Mouse (Mus musculus) embryonic fibroblast, embryonic 13.5 days (primary cell): Measurements from ENCODE around the gene Zranb1. TPM values are rescaled to one million over a fixed set of nuclear protein-coding genes. Genes with fewer than 3 reads are reported as not detected.
A peak's percentile ranks its signal among the peaks of the same experiment; 100 is the strongest.

Source experiments
- H3K27ac ChIP-seq: 2 replicates; pipeline ENCODE4 v1.5.1; 2012; ENCODE audit warnings: low read length, control low read depth, inconsistent platforms; ENCODE audit not compliant: insufficient read depth
- H3K4me1 ChIP-seq: 2 replicates; pipeline ENCODE4 v1.6.1; 2011; ENCODE audit warnings: low read length; ENCODE audit not compliant: control insufficient read depth, insufficient read depth
- H3K4me3 ChIP-seq: 2 replicates; pipeline ENCODE4 v1.5.1; 2011; ENCODE audit warnings: mild to moderate bottlenecking, control low read depth, low read length; ENCODE audit not compliant: insufficient read depth
- CTCF ChIP-seq: IDR thresholded peaks from 2 replicates; pipeline ENCODE4 v1.5.1; 2011; ENCODE audit warnings: mild to moderate bottlenecking, control low read depth, low read length, moderate library complexity, borderline replicate concordance; ENCODE audit not compliant: insufficient read depth
- POLR2A ChIP-seq: IDR thresholded peaks from 2 replicates; pipeline ENCODE4 v1.6.1; 2011; ENCODE audit warnings: low read depth, mild to moderate bottlenecking, control low read depth, low read length, moderate library complexity
- polyA plus RNA-seq: library from polyadenylated mRNA; stranded (reverse); fragments of >200 nt; gene quantifications from 2 replicates; pipeline ENCODE4 v1.2.4, GENCODE M21; 2011; ENCODE audit warnings: low read depth; ENCODE audit not compliant: missing spikeins, insufficient read length

Zranb1 gene
- polyA plus RNA-seq, 1 experiment, result 24.1 TPM

DNA sequence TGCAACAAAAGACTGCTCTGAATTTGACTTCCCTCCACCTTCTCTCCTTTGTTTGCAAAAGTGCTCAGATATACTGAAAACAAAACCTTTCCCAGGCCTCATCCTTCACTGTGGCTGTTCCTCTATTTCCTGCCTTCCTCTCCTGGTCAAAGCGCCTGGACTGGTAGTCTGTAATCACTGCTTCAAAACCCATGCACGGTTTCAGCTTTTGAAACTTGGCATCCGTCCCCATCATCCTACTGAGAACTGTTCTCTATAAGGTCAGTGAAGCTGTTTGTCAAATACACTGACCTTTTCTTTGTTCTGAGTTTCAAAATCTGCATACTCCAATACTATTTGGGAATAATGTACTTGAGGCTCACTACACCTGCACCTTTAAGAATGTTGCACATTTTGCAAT is 3.7 kb upstream of the Zranb1 start:
- no peaks in the 10 kb centered on the region for H3K4me1 ChIP-seq
- TF ChIP-seq POLR2A (no peak), CTCF (no peak)
- no peak overlapping the region for H3K4me3 ChIP-seq
- no peak overlapping the region for H3K27ac ChIP-seq

DNA sequence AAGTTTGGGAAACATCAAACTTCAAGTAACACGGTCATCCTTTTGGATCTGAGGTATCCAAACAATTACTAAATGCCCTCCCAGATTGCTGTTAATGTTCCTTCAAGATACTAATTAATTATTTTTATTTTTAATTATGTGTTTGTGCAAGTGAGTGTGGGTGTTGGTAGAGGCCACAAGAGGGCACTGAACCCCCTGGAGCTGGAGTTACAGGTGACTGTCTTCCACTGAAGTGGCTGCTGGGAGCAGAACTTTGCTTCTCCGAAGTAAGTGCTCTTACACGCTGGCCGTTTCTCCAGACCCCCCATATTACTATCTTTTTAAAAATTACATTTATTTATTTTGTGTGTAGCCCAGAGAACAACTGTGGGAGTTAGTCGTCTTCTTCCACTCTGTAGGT is 887 bp upstream of the Zranb1 start:
- Histone ChIP-seq H3K27ac (0 out of 2 replicates have a peak overlapping the region, but pooled peaks have one; percentile 59), H3K4me3 (peak overlapping the region; percentile 73), H3K4me1 (no peaks in the 10 kb centered on the region; the same call in 1 of the 2 replicates)
- TF ChIP-seq POLR2A, result no peak
- TF ChIP-seq CTCF, result no peak

DNA sequence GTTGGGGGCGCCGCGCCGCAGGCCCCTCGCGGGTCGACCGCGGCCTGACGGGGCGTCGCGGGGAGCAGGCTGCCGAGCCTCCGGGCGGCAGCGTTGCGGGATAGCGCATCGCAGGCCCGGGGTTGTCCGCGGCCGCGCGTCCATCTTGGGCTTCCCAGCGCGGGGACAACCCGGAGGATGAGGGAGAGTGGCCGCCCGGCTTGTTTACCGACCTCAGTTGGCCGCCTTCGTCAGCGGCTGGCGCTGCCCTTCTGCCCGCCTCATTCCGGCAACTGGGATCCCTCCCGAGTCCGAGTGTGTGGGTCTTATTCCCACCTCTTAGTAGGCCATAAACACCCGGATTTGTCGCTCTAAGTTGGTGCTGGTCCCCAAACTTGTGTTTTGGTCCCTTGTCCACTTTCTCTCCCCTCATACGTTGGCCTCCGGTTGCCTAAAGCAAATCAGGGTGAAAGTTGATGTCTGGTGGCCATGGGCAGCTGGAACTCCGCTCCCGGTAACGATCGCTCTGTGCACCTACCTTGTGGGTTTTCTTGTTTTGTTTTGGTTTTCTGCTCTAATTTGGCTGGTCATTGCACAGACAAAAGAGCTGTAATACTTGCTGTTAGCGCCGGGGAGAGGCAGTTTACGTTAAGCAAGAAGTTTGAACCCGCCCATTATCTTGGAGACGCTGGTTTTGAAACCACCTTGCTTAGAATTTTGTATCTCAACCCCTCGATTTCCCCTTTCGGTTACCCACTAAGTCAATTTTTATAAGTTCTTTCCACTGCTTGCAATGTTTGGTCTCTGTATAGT is 814 bp downstream of the Zranb1 start:
- H3K4me1 ChIP-seq, result no peaks in the 10 kb centered on the region; the same call in 1 of the 2 replicates
- TF ChIP-seq CTCF (no peak), POLR2A (no peak)
- H3K4me3 ChIP-seq, result peak overlapping the region; percentile 83
- peak overlapping the region; percentile 77 for H3K27ac ChIP-seq

DNA sequence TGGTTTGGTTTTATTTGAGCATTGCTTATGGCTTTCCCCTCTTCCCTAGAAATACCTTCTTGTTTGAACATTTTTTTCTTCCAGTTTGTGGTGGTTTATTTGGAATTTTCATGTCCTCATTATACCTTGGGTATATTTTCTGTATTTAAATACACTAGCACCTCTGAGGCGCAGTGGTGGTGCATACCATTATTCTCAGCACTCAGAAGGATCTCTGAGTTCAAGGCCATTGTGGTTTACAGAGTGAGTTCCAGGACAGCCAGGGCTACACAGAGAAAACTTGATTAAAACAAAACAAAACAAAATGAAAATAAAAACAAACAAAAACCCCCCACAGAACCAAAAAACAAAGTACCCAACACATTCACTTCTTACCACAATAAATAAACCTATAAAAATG is 2.4 kb downstream of the Zranb1 start:
- TF ChIP-seq CTCF, result no peak
- H3K27ac ChIP-seq, result no peak overlapping the region
- H3K4me3 ChIP-seq, result no peak overlapping the region
- no peaks in the 10 kb centered on the region; the same call in 1 of the 2 replicates for H3K4me1 ChIP-seq

DNA sequence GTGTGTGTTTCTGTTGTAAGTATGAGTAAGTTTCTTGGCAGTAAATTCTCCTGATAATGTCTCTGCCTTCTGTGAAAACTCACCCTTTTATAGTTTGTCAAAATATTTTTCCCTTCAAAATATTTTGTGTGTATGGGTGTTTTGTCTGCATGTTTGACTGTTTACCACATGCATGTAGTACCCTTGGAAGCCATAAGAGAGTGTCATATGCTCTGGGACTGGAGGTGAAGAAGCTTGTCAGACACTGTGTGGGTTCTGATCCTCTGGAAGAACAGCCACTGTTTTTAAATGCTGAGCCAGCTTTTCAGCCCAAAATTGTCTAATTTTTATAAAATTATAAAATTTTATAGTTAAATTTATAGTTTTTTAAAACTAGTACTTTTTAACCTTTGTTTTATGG is 3.8 kb downstream of the Zranb1 start:
- no peak overlapping the region for H3K4me3 ChIP-seq
- TF ChIP-seq CTCF (no peak), POLR2A (no peak)
- H3K4me1 ChIP-seq, result no peaks in the 10 kb centered on the region; the same call in 1 of the 2 replicates
- H3K27ac ChIP-seq, result no peak overlapping the region

DNA sequence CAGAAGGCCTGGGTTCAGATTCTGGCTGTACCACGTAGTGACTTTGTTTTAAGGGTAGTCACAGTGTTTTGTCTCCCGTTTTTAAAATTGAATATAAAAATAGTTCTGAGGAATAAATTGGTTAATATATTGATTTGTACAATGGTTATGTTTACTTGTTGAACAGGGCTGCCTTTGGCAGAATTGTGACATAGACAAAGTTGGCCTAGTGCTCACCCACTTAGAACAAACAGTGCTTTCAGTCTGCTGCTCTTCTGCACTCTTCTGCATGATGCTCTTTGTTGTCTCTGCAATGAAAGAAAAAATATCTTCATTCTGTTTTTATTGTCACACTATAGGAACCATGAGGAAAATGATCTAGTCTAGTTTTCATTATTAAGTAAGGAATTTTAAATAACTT is 8.2 kb downstream of the Zranb1 start:
- no peak overlapping the region for H3K27ac ChIP-seq
- no peak overlapping the region for H3K4me3 ChIP-seq
- H3K4me1 ChIP-seq, result no peaks in the 10 kb centered on the region
- TF ChIP-seq POLR2A, result no peak
- no peak for TF ChIP-seq CTCF

DNA sequence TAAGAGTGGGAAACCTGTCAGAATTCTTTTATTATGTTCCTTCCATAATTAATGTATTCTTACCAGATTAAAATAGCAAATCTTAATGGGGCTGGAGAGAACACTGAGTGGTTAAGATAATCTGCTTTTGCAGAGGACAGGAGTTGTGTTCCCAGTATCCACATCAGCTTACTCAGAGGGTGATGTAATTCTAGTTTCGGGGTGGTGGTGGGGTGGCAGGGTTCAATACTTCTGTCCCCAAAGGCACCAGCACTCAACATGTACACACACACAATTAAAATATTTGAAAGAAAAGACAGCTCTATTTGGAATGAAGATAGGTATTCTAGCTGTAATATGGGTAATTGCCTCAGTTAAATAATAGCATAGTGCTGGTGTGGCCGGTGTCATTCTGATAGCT is 9.6 kb downstream of the Zranb1 start:
- no peak overlapping the region for H3K27ac ChIP-seq
- H3K4me3 ChIP-seq, result no peak overlapping the region
- no peaks in the 10 kb centered on the region for H3K4me1 ChIP-seq
- TF ChIP-seq POLR2A (no peak), CTCF (no peak)

DNA sequence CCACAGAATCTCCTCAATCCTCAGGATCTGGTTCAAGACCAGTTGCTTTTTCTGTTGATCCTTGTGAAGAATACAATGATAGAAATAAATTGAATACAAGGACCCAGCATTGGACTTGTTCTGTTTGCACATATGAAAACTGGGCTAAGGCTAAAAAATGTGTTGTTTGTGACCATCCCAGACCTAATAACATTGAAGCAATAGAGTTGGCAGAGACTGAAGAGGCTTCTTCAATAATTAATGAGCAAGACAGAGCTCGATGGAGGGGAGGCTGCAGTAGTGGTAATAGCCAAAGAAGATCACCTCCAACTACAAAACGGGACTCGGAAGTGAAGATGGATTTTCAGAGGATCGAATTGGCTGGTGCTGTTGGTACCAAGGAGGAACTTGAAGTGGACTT is 19.0 kb downstream of the Zranb1 start:
- TF ChIP-seq POLR2A, result no peak
- TF ChIP-seq CTCF, result no peak
- Histone ChIP-seq H3K4me1 (no peaks in the 10 kb centered on the region), H3K27ac (no peak overlapping the region), H3K4me3 (no peak overlapping the region)

DNA sequence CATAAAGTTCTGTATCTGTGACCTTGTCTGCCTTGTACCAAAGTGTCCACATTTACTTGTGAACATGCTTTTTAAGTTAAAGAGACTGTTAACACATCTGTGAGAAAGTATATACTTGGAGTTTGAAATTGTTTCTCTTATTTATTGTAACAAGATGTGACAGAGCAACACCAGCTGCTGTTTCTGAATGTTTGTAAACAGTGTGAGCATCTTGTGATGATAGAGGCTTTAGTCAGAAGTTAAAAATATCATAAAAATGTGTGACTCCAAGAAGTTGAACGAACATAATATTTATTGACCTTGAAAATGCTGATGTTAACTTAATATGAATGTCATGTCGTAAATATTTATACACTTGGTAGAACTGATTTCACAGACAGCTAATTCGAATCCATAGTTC is 19.7 kb downstream of the Zranb1 start:
- TF ChIP-seq POLR2A (no peak), CTCF (no peak)
- H3K27ac ChIP-seq, result no peak overlapping the region
- no peak overlapping the region for H3K4me3 ChIP-seq
- no peaks in the 10 kb centered on the region for H3K4me1 ChIP-seq

DNA sequence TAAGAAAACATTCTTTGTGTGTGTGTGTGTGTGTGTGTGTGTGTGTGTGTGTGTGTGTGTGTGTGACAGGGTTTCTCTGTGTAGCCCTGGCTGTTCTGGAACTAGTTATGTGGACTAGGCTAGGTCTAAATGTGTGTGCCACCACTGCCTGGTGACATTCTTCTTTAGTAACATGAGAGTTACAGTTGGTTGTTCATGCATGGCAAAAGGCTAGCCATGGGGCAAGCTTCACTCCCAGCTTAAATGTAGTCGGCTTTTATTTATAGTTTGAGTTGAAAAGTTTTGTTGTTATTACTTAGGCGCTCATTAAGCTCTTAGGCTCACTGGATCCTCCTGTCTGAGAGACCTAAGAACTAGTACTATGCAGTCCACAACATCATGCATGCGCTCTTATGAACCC is 33.5 kb downstream of the Zranb1 start:
- Histone ChIP-seq H3K4me1 (no peaks in the 10 kb centered on the region), H3K4me3 (no peak overlapping the region), H3K27ac (no peak overlapping the region)
- TF ChIP-seq CTCF (no peak), POLR2A (no peak)
